Mouse (Mus musculus) layer of hippocampus, postnatal 10 days (tissue): ENCODE measurements at regions not wholly inside any gene's neighbourhood (a gene's known extent, or its start where the extent isn't known, plus 50 kb on each side); places are given as distances from the start of the nearest gene placed in this dataset.
A peak's percentile ranks its signal among the peaks of the same experiment; 100 is the strongest.

Experiments
- DNase-seq, 2 experiments: peaks; one replicate each; pipeline ENCODE4 v3.0.0; 2021; ENCODE audit warnings: low spot score in 2 of 2

- peak; percentile 19 to 37 for DNase-seq
These were observed 83.4 kb upstream of the Lrrc4c start for GRCm38 (mm10) chr2:96234613-96235012.

GRCm38 (mm10) chr2:96239246-96239645, 78.7 kb upstream of the Lrrc4c start:
- DNase-seq: no peak

- DNase-seq: no peak
These were observed 77.4 kb upstream of the Lrrc4c start for GRCm38 (mm10) chr2:96240543-96241090.

GRCm38 (mm10) chr2:96253661-96254060, 64.3 kb upstream of the Lrrc4c start:
- DNase-seq: no peak

- DNase-seq: no peak
These were observed 61.5 kb upstream of the Lrrc4c start for GRCm38 (mm10) chr2:96256491-96256890.
